Mouse (Mus musculus) left cerebral cortex, adult 9 months (tissue): ENCODE data around the gene Nup155.

ENCODE experiments used
- DNase-seq, 2 experiments: peaks; one replicate each; pipeline ENCODE4 v3.0.0; 2022; ENCODE audit warnings: low spot score in 2 of 2

Gene Nup155

DNA sequence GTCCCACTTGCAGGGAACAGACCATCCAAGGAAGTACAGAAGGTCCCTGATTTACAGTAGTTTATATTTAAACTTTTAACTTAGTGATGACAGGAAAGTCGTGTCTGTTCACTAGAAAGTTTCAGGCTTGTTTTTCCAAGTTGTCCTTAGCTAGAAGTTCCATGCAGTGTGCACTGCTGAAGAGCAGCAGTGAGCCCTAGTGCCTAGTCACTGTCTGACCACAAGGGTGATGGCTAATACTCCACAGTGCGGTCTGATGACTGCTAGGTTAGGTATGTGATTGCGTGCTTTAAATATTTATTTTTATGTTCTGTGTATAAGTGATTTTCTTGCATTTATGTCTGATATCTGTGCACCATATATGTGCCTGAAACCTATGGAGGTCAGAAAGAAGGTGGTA is 81.4 kb downstream of the Nup155 start:
- DNase-seq = no peak

GRCm38 (mm10) chr15:8200317-8200716 is 91.2 kb downstream of the Nup155 start:
- DNase-seq = no peak

DNA sequence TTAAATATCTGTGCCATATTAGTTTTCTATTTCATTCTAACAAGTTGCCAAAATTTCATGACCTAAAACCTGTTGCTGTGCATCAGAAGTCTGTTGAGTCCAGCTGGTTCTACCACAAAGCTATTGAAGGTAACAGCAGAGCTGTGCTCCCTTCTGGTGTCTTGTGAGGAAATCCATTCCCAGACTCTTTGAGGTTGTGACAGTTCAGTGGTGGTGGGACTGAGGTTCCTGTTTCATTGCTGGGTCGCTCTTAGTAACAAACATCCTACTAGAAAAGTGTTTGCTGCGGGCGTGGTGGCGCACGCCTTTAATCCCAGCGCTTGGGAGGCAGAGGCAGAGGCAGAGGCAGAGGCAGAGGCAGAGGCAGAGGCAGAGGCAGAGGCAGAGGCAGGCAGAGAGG is 99.3 kb downstream of the Nup155 start:
- no peak for DNase-seq
